Mouse (Mus musculus) testis, adult 2 months (tissue): ENCODE measurements around the gene Srpx. TPM values are rescaled to one million over a fixed set of nuclear protein-coding genes. Genes with fewer than 3 reads are reported as not detected.

Experiments used
- H3K27ac ChIP-seq: fragments of 200-500 bp; 2 replicates; pipeline ENCODE4 v1.5.1; 2012; ENCODE audit warnings: low read depth, low read length; ENCODE audit not compliant: control insufficient read depth, insufficient read depth
- H3K27me3 ChIP-seq: fragments of 200-500 bp; 2 replicates; pipeline ENCODE4 v1.6.1; 2012; ENCODE audit warnings: mild to moderate bottlenecking, low read length, moderate library complexity; ENCODE audit not compliant: control insufficient read depth, insufficient read depth
- H3K36me3 ChIP-seq: fragments of 200-500 bp; 2 replicates; pipeline ENCODE4 v1.6.1; 2012; ENCODE audit warnings: mild to moderate bottlenecking, low read length; ENCODE audit not compliant: control insufficient read depth, insufficient read depth
- H3K4me1 ChIP-seq: fragments of 200-500 bp; 2 replicates; pipeline ENCODE4 v1.6.1; 2012; ENCODE audit warnings: low read length; ENCODE audit not compliant: control insufficient read depth, insufficient read depth
- H3K4me3 ChIP-seq: fragments of 200-500 bp; 2 replicates; pipeline ENCODE4 v1.5.1; 2012; ENCODE audit warnings: low read depth, mild to moderate bottlenecking, low read length, moderate library complexity, mixed read lengths; ENCODE audit not compliant: control insufficient read depth
- CTCF ChIP-seq: fragments of 200-500 bp; IDR thresholded peaks from 2 replicates; pipeline ENCODE4 v1.5.1; 2012; ENCODE audit warnings: low read depth, mild to moderate bottlenecking, inconsistent platforms, low read length, moderate library complexity; ENCODE audit not compliant: control insufficient read depth, insufficient read depth, insufficient replicate concordance
- POLR2A ChIP-seq: fragments of 200-500 bp; IDR thresholded peaks from 2 replicates; pipeline ENCODE4 v1.6.1; 2012; ENCODE audit warnings: low read depth, mild to moderate bottlenecking, inconsistent platforms, low read length, moderate library complexity; ENCODE audit not compliant: control insufficient read depth
- polyA plus RNA-seq: library from polyadenylated mRNA; depleted of rRNA; stranded (reverse); fragments of >200 nt; gene quantifications from 2 replicates; pipeline ENCODE4 v1.2.3, GENCODE M21; 2012; rRNA removed

The Srpx gene
- 0.14 and 0.42 TPM in 2 replicates for polyA plus RNA-seq

DNA sequence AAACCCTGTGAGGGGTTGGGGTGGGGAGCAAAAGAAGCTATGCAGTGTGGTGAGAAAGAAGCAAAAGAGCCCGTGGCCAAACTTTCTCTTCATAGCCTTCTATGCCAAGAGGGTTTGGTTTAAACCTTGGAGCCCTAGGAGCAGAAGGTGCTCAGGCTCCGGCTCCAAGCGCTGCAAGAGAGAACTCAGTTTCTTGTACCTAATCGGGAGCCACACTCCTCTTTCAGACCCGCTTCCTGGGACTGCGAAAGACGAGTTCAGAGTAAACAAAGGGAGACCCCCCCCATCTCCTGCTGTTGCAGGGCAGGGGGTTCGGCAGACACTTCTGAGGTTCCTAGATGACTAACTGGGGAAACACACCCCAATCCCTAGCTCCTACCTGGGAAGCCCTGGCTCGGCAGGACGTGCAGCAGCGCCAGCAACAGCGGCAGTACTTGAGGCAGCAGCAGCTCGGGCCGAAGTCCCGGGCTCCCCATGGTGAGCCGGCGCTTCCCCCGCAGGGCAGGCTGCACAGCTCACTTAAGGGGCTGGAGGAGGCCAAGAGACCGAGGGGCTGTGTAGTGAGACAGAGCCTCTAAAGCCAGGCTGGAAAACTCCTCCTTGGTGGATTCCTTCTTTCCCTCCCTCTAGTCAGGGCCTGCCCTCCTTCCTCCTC is at the start of gene Srpx:
Gene Srpx (minus strand): TSS at position 645 of the 655 bp plus-strand sequence.
- Histone ChIP-seq H3K27ac (no peak within 1 kb of the TSS), H3K4me1 (peaks cover 3% of the 10 kb centered on the region; the same call in 1 of the 2 replicates), H3K27me3 (no peaks in the 10 kb centered on the region), H3K4me3 (peak within 1 kb of the TSS; percentile 38), H3K36me3 (no peaks in the 10 kb centered on the region)
- no peak for TF ChIP-seq POLR2A
- no peak for TF ChIP-seq CTCF

DNA sequence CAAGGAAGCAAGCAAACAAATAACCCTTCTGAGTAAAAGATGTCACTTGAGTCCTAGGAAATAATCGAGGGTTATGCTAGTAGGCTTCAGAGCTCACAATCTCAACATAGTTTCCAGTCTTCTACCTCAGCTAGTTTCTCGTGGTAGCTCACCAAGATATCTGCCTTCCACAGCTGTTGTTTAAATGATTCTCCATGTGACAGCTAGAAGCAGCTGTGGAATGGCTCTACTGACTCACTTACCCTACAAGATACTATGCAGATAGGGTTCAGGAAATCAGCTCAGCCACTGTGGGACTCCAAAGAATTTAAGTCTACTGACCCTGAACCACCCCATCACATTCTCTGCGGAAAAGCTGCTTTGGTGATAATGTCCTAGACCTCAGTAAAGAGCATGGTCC is 34.9 kb upstream of the Srpx start:
- TF ChIP-seq CTCF (no peak), POLR2A (no peak)
- no peak overlapping the region for H3K4me3 ChIP-seq
- H3K27ac ChIP-seq: no peak overlapping the region
- no peaks in the 10 kb centered on the region for H3K4me1 ChIP-seq
- H3K27me3 ChIP-seq: no peaks in the 10 kb centered on the region
- H3K36me3 ChIP-seq: no peaks in the 10 kb centered on the region

DNA sequence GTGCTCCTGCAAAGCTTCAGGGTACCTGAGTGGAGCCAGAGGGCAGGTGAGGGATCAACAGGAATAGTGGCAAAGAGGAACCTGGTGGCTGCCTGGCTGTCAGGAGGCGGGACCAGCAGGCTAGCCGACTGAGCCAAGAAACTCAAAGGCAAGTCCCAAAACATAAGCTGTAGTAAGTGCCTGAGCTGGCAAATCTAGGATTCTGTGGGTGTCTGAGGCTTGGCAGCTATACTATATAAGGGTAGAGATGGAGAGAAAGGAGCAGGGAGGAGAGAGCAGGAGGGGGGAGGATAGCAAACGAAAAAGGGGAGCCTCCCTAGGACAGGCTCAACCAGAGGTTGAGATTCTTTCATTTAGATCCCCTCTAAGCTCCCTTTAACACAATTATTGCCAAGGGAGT is 1.7 kb downstream of the Srpx start:
- Histone ChIP-seq H3K4me1 (peaks cover 3% of the 10 kb centered on the region; the same call in 1 of the 2 replicates), H3K27me3 (no peaks in the 10 kb centered on the region), H3K27ac (no peak overlapping the region), H3K36me3 (no peaks in the 10 kb centered on the region), H3K4me3 (no peak overlapping the region)
- TF ChIP-seq POLR2A (no peak), CTCF (no peak)

DNA sequence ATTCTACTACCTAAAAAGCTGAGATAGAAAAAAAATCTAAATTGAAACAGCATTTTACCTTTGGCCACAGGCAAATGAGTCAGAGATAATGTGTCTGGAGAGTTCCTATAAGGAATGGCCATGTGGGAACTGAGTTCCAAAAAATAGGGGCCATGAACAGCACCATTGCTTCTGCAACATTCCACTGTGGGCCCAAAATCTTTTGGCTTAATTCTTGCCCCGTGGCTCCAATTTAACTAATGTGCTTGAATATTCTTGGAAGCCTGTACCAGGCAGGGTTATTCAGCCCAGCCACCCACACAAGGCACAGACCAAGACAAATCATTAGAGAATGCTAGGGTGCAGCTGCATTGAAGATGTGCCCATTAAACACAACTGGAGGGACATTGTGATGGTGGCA is 6.8 kb downstream of the Srpx start:
- H3K27me3 ChIP-seq: no peaks in the 10 kb centered on the region
- no peak overlapping the region for H3K27ac ChIP-seq
- no peak overlapping the region for H3K4me3 ChIP-seq
- no peaks in the 10 kb centered on the region for H3K36me3 ChIP-seq
- TF ChIP-seq CTCF: no peak
- no peak for TF ChIP-seq POLR2A
- H3K4me1 ChIP-seq: no peaks in the 10 kb centered on the region

DNA sequence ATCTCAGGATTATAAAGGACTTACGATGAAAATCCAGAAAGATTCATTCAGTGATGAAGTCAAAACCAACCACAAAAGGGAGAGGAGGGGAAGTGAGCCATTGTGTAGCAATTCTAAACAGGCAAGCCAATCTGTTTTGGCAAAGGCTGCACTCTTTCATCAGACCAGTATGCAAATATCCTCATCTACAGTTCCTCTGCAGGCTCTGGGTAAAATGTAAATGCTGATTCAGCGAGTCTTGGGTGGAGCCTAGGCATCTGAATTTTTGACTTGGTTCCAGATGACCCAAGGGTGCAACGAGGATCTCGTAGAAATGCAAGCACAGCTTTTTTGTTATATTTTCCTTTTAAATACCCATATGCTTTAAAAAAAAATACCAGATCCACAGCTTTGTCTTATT is 9.0 kb downstream of the Srpx start:
- no peaks in the 10 kb centered on the region for H3K27me3 ChIP-seq
- H3K4me3 ChIP-seq: no peak overlapping the region
- no peaks in the 10 kb centered on the region for H3K4me1 ChIP-seq
- H3K27ac ChIP-seq: no peak overlapping the region
- TF ChIP-seq POLR2A (no peak), CTCF (no peak)
- H3K36me3 ChIP-seq: no peaks in the 10 kb centered on the region

DNA sequence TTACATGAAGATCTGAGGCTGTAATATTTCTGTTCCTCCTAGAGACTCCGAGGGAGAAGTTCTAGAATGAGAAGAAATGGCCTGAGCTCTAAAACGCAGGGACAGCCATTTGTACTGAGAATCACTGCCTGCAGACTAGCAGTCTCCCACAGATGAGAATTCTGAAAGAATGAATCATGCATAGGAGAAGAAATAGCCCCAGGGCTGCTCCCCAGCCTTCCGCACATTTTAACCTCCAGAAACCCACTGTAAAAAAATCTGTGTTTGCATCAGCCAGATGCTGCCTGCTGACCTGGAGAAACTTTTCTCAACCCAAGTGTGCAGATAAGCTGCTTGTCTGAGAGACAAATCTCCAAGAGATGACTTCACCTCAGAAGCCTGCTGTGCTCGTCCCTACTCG is 12.0 kb downstream of the Srpx start:
- Histone ChIP-seq H3K4me3 (no peak overlapping the region), H3K27ac (no peak overlapping the region), H3K27me3 (no peaks in the 10 kb centered on the region), H3K36me3 (no peaks in the 10 kb centered on the region), H3K4me1 (no peaks in the 10 kb centered on the region)
- no peak for TF ChIP-seq POLR2A

DNA sequence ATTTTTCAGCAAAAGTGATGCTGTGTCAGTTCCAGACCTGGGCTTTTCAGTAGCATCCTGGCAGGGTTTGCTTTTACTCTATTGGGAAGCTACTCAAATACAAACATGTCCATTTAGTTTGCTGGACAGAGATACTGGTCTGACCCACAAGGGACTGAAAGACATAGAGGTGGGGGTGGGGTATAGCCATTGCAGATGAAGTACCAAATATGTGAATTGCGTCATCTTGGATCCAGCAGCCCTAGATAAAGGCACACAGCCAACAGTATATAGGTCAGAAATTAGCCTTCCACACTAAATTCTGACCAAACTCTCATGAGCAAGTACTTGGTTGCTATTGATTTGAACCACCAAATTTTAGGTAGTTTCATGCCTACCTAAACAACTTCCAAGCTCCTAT is 14.8 kb downstream of the Srpx start:
- no peak overlapping the region for H3K27ac ChIP-seq

DNA sequence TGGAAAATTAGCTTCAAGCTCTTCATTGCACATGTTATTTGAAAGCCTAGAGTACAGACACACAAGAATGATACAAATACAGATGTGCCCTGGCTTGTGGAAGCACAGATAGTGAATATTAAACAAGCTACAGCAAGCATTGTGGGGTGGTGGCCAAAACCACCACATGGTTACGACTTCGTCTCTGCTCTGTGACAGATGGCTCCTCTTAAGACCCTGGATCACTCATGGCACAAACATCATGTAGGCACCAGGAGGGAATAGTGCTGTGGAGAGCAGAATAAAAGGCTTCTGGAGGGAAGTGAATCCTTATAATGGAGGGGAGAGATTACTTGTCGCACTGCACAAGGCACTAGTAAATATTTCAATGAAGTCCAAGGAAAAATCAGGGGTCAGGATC is 21.7 kb downstream of the Srpx start:
- no peak overlapping the region for H3K4me3 ChIP-seq
- TF ChIP-seq POLR2A (no peak), CTCF (no peak)
- no peaks in the 10 kb centered on the region for H3K27me3 ChIP-seq
- H3K27ac ChIP-seq: no peak overlapping the region
- no peaks in the 10 kb centered on the region for H3K4me1 ChIP-seq
- no peaks in the 10 kb centered on the region for H3K36me3 ChIP-seq

More for the DNA sequence above, 14.8 kb downstream of the Srpx start:
- Histone ChIP-seq H3K27me3 (no peaks in the 10 kb centered on the region), H3K4me1 (no peaks in the 10 kb centered on the region), H3K4me3 (no peak overlapping the region), H3K36me3 (no peaks in the 10 kb centered on the region)
- TF ChIP-seq POLR2A (no peak), CTCF (no peak)
